Mouse (Mus musculus) heart, postnatal 14 days (tissue): Measurements from ENCODE around the gene Rfx7. TPM values are rescaled to one million over a fixed set of nuclear protein-coding genes. Genes with fewer than 3 reads are reported as not detected.

Experiments
- DNase-seq, 2 experiments: peaks; one replicate each; pipeline ENCODE4 v3.0.0; 2021 to 2022
- intact Hi-C: fragments of 180-260 bp; cut with DNase I; formaldehyde crosslinking; loops from one replicate; pipeline ENCODE4 v1.15.1; 2025
- long read RNA-seq, 2 experiments: library from polyadenylated mRNA; stranded (forward); transcript quantifications; one replicate each; pipeline ENCODE4 v2.0.0; 2021
- total RNA-seq, 2 experiments: library from RNA; stranded (reverse); gene quantifications; 2 replicates each; pipeline ENCODE4 v1.2.3; 2021

The Rfx7 gene
- 10 to 100 TPM; 11.4 to 11.6 TPM for total RNA-seq
- long read RNA-seq, experiment 1, full-length matches to known transcripts = 3 of 3 reads
- long read RNA-seq, experiment 1, partial matches to known transcripts = 0 of 3 reads
- long read RNA-seq, experiment 1, other reads (novel, unspliced or antisense) = 0 of 3 reads
- long read RNA-seq, experiment 2, full-length matches to known transcripts = 2 of 4 reads
- long read RNA-seq, experiment 2, partial matches to known transcripts = 0 of 4 reads
- long read RNA-seq, experiment 2, other reads (novel, unspliced or antisense) = 2 of 4 reads

- intact Hi-C loops = loop anchor here (5.0 kb wide), 2 partner anchors 75 to 140 kb away; no protein-coding TSS in a partner anchor
- DNase-seq = peak; percentile 81 to 85
Measured at GRCm38 (mm10) chr9:72531996-72532380, at the start of gene Rfx7. Gene Rfx7 (plus strand): TSS chr9:72532240.

- no peak for DNase-seq
- intact Hi-C loops = no loop called here
Measured at GRCm38 (mm10) chr9:72488523-72488922, 43.5 kb upstream of the Rfx7 start.

DNA sequence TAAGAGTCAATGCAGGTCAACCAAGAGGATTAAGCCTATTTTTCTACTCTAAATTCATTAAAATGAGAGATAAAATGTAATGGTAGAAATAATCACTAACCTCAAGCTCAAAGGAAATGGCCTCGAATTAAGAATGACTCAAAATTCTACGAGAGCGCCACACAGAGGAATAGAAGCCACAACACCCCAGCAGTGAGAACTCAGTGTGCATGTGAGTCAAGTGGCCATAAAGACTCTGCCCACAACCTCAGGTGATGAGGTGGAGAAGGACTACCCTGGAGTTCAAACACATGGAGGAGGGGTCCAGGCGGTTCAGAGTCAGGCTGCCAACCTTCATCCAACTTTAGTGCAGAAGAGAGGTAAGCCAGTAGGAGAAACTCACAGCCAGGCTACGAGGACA, 42.9 kb upstream of the Rfx7 start:
- DNase-seq = no peak
- intact Hi-C loops = no loop called here

GRCm38 (mm10) chr9:72491559-72492193, 40.4 kb upstream of the Rfx7 start:
- intact Hi-C loops = no loop called here

GRCm38 (mm10) chr9:72492194-72492565, 39.9 kb upstream of the Rfx7 start, which contains the start of gene Tex9:
Gene Tex9 (minus strand): TSS chr9:72492212.
- no peak for DNase-seq
- intact Hi-C loops = no loop called here

More at GRCm38 (mm10) chr9:72491559-72492193, 40.4 kb upstream of the Rfx7 start:
- DNase-seq = peak; percentile 86 to 94

DNA sequence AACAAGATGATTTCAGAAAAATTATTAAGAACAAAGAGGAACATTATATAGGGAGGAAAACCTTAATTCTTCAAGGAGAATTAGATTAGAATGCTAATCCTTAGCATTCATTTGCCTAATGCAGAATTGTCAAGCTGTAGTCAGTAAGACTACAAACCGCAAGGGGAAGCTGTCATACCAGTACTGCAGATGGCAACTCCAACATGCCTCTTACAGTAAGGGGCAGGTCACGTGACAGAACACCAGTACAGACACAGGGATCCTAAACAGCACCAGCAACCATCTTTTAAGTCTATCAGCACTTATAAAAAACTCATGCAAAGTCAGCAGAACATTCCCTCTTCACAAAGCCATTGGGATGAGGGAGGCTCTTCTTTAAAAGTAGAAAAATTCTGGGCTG, 38.6 kb upstream of the Rfx7 start:
- intact Hi-C loops = no loop called here
- no peak for DNase-seq

- DNase-seq = no peak
- intact Hi-C loops = no loop called here
Measured at GRCm38 (mm10) chr9:72493984-72494685, 37.9 kb upstream of the Rfx7 start.

DNA sequence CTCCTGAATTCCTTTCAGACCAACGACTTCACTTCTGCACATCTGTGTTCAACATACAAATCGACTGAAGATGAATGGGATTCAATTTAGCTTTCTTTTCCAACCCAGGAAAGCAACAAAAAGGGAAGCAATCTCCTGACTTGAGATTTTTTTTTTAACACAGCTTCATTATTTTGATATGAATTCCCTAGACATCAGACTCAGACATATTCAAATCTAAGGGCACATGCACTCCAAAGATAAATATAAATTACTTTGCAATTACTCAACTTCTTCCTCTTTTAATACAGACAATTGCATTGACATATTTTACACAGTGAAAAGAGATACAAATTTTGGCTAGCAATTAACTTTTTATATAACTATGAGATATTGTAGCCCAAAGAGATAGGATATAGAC, 35.3 kb upstream of the Rfx7 start:
- no peak for DNase-seq
- intact Hi-C loops = no loop called here

GRCm38 (mm10) chr9:72497171-72497570, 34.9 kb upstream of the Rfx7 start:
- DNase-seq = no peak
- intact Hi-C loops = no loop called here

- intact Hi-C loops = no loop called here
Measured at GRCm38 (mm10) chr9:72512229-72512981, 19.6 kb upstream of the Rfx7 start.

GRCm38 (mm10) chr9:72515366-72515765, 16.7 kb upstream of the Rfx7 start:
- intact Hi-C loops = no loop called here
- DNase-seq = no peak

More at GRCm38 (mm10) chr9:72512229-72512981, 19.6 kb upstream of the Rfx7 start:
- DNase-seq = no peak

- DNase-seq = peak; percentile 20 to 32
- intact Hi-C loops = no loop called here
Measured at GRCm38 (mm10) chr9:72519246-72519645, 12.8 kb upstream of the Rfx7 start.

- intact Hi-C loops = no loop called here
- no peak for DNase-seq
Measured at GRCm38 (mm10) chr9:72520849-72521248, 11.2 kb upstream of the Rfx7 start.

DNA sequence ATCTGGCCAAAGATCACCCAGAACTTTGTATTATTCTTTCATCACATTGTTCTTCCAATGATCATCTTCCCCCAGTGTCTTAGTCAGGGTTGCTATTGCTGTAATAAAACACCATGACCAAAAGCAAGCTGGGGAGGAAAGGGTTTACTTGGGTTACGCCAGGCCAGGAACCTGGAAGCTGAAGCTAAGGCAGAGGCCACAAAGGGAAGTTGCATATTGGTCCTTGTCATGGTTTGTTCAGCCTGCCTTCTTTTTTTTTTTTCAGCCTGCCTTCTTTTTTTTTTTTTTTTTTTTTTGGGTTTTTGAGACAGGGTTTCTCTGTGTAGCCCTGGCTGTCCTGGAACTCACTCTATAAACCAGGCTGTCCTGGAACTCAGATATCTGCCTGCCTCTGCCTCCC, 5.9 kb upstream of the Rfx7 start:
- no peak for DNase-seq
- intact Hi-C loops = no loop called here

- intact Hi-C loops = loop anchor here (5.0 kb wide), 2 partner anchors 73 to 142 kb away; no protein-coding TSS in a partner anchor
- peak; percentile 86 to 91 for DNase-seq
Measured at GRCm38 (mm10) chr9:72530237-72530636, 1.8 kb upstream of the Rfx7 start.

DNA sequence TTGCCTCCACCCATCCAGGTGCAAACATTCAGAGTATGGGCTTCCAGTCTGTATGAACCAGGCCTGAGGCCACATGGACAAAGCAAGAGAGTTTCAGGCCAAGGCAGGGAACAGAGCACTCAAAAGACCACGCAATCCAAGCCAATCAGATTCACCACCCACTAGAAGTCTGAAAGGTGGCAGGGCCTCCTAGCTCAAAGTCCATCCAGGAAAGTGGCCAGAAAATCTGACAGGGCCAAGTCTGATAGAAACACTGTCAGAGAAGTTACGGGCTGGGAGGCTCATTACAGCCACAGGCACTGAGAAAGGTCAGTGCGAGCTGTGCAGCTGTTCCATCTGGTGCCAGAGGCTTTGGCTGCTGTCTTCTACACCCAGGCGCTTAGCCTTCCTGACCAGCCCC, 1.2 kb upstream of the Rfx7 start:
- peak in 1 of 2 experiments; percentile 31 for DNase-seq
- intact Hi-C loops = loop anchor here (5.0 kb wide), 2 partner anchors 74 to 141 kb away; no protein-coding TSS in a partner anchor

- DNase-seq = peak; percentile 54 to 74
- intact Hi-C loops = loop anchor here (5.0 kb wide), 2 partner anchors 74 to 141 kb away; no protein-coding TSS in a partner anchor
Measured at GRCm38 (mm10) chr9:72531291-72531995, 597 bp upstream of the Rfx7 start.

DNA sequence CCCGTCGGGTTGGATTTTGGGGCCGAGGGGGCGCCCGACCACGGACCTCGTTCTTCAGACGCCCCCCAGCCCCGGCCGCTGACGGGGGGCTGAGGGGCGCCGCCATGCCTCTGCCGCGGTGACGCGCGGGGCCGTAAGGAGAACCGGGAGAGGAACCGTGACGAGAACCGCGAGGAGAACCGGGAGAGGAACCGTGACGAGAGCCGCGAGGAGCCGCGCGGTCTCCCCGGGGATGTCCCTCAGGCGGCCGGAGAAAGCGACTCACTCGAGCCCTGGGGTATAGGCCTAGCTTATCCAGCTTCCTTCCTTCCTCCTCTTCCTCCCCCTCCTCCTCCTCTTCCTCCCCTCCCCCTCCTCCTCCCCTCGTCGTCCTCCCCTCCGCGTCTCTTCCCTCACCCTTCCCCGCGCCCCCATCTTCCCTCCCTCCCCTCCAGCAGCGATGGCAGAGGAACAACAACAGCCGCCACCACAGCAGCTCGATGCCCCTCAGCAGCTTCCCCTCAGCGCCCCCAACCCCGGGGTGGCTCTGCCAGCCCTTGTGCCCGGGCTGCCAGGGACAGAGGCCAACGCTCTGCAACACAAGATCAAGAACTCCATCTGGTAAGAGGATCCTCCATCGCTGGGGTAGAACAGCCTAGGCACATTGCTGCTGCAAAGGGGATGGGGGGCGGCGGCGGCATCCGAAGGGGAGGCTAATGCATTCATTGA, 495 bp downstream of the Rfx7 start:
- intact Hi-C loops = loop anchor here (5.0 kb wide), 2 partner anchors 75 to 140 kb away; no protein-coding TSS in a partner anchor
- DNase-seq = peak; percentile 54

- no peak for DNase-seq
- intact Hi-C loops = loop anchor here (5.0 kb wide), 2 partner anchors 76 to 139 kb away; no protein-coding TSS in a partner anchor
Measured at GRCm38 (mm10) chr9:72533089-72533415, 1.0 kb downstream of the Rfx7 start.
